ENCODE assay signal across 12 mouse cellular contexts in the genomic region with DNA sequence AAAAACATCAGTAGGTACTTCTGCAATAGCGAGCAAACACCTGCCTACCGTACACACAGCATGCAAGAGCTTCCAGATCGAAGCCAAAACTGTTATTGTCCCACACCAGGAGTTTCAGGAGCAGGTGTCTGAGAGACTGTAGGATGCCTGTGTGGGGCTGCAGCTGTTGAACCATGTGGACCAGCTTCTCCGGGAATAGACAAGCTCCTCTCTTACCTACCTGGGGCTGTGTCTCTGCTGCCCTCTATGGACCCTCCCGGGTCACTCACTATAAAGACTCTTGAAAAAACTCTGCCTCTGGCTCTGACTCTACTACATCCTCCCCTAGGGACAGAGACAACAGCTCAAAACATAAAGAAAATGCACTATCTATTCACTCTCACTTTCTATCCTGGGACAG.
DNase-seq lines count a peak whose midpoint lies in the region; ATAC-seq lines count a peak whose summit lies in the region.
"Had no signal": no experiment of that assay in that cellular context is flagged by ENCODE, and none has a peak within 500 bp of the region (broad histone marks: within the 10 kb centered on the region; RNA-seq: fewer than 3 reads in every experiment).

No protein-coding gene starts in this region.

- H3K4me1 ChIP-seq in hindbrain, embryonic 15.5 days (replicated peaks), result peaks cover 18% of the 10 kb centered on the region
- H3K4me1 ChIP-seq in heart, embryonic 11.5 days (ENCODE audit: control insufficient read depth, insufficient read depth, low read length), result no peaks in the 10 kb centered on the region

- intact Hi-C loops in heart, postnatal 25 days (cut with DNase I), result no loop called here

- WGBS in hindbrain, embryonic 15.5 days, result 43% methylated on average over 5 of the region's 5 CpGs
- WGBS in heart, embryonic 11.5 days (ENCODE audit: insufficient replicate concordance), result 47% methylated on average over 5 of the region's 5 CpGs

- no peak overlapping the region for H3K4me2 ChIP-seq in hindbrain, embryonic 15.5 days
- no peak overlapping the region for H3K4me2 ChIP-seq in heart, embryonic 11.5 days

- no peaks in the 10 kb centered on the region for H3K9me3 ChIP-seq in hindbrain, embryonic 15.5 days
- no peaks in the 10 kb centered on the region for H3K9me3 ChIP-seq in heart, embryonic 11.5 days (replicated peaks; ENCODE audit: control insufficient read depth, low read length)

- no peaks in the 10 kb centered on the region for H3K27me3 ChIP-seq in hindbrain, embryonic 15.5 days
- H3K27me3 ChIP-seq in heart, embryonic 11.5 days (ENCODE audit: control insufficient read depth, insufficient read depth, low read length), result no peaks in the 10 kb centered on the region

- no peaks in the 10 kb centered on the region for H3K36me3 ChIP-seq in hindbrain, embryonic 15.5 days
- H3K36me3 ChIP-seq in heart, embryonic 11.5 days (ENCODE audit: control insufficient read depth, insufficient read depth, low read length), result no peaks in the 10 kb centered on the region

- H3K9ac ChIP-seq in hindbrain, embryonic 15.5 days, result no peak overlapping the region
- H3K9ac ChIP-seq in heart, embryonic 11.5 days (ENCODE audit: low read depth, low read length), result no peak overlapping the region

- H3K4me3 ChIP-seq in hindbrain, embryonic 15.5 days, result no peak overlapping the region
- H3K4me3 ChIP-seq in heart, embryonic 11.5 days (ENCODE audit: low read depth, low read length), result no peak overlapping the region

- no peak overlapping the region for H3K27ac ChIP-seq in hindbrain, embryonic 15.5 days (replicated peaks)
- no peak overlapping the region for H3K27ac ChIP-seq in heart, embryonic 11.5 days (ENCODE audit: low read depth, low read length)

- DNase-seq in layer of hippocampus, adult 9-11 months, result peak; percentile 37
- no peak for DNase-seq in layer of hippocampus, postnatal 14 days (ENCODE audit: low spot score in 2 of 2)
- DNase-seq in ES-CJ7 (ENCODE audit: low read depth, low spot score), result peak; percentile 47
- peak; percentile 58 for DNase-seq in embryo, embryonic 11 days
- DNase-seq in heart, postnatal 25 days (ENCODE audit: low spot score), result no peak
- no peak for DNase-seq in adrenal gland, adult 18-20 months (ENCODE audit: low spot score in 2 of 2)
- DNase-seq: heart, adult 11 months; kidney, adult 18-20 months; lung, postnatal 10 days; spleen, adult 18-20 months had no signal

- peak; percentile 69; the same call in 1 of the 2 replicates for ATAC-seq in hindbrain, embryonic 15.5 days (ENCODE audit: low FRiP score, low read depth)
- no peak for ATAC-seq in heart, embryonic 11.5 days (replicated peaks; ENCODE audit: insufficient number of reproducible peaks, low FRiP score, low TSS enrichment)

Comparison
In these comparisons a context has a peak if more than half of its experiments do, and no peak if none do; other contexts are left out.
1. DNase-seq: peak in layer of hippocampus, adult 9-11 months (single experiment), ES-CJ7 (single experiment) and embryo, embryonic 11 days (single experiment); none in layer of hippocampus, postnatal 14 days (0 of 2), heart, postnatal 25 days (single experiment) and adrenal gland, adult 18-20 months (0 of 2).